Mouse (Mus musculus): ENCODE data around the gene Podxl2.

Gene Podxl2

DNA sequence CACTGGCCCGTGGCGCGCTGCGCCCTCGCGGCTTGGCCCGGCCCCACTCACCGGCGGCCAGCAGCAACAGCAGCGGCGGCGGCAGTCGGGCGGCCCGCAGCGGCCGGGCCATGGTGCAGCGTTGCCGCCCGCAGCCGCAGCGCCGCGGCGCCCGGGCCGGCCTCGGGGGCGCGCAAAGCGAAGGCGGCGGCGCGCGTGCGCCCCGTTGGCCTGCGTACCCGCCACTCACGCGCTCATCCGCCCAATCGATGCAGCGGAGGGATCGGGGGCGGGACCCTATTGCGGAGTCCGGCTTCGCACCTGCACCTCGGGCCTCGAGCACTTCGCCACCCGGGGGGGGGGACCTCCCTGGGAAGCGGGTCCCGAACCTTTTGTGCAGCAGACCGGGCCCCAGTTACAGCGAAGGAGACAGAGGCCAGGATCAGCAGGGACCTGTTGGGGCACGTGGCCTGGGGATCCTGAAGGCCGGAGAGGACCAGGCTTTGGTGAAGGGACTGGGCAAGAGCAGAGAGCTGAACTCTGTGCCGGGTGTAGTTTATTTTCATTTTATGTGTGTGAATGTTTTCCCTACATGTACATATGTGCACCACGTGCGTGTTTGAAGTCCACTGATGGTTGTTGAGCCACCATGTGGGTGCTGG, at the start of gene Podxl2:
TSS of gene Podxl2 (minus strand) at position 177 of the 641 bp plus-strand sequence.
- peak; percentile 70 for DNase-seq (ENCODE audit: low read depth, low spot score)

DNA sequence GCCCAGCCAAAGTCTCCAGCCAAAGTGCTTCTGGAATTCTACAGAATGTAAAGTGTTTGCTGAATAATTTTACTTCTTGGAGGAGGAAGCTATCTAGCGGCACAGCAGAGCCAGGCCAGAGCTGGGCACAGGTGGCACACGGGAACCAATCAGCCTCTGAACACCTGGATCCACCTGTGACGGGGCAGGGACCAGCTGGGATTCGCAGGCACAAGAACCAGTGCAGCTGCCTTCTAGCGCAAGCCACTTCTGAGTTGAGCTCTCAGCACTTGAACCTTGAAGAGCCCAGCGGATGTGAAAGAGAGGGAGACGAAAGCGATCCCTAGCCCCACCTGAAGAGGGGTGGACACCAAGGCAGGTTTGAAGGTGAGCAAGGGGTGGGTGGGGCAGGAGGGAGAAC, 44.0 kb upstream of the Podxl2 start:
- DNase-seq (ENCODE audit: low read depth, low spot score) = no peak

DNA sequence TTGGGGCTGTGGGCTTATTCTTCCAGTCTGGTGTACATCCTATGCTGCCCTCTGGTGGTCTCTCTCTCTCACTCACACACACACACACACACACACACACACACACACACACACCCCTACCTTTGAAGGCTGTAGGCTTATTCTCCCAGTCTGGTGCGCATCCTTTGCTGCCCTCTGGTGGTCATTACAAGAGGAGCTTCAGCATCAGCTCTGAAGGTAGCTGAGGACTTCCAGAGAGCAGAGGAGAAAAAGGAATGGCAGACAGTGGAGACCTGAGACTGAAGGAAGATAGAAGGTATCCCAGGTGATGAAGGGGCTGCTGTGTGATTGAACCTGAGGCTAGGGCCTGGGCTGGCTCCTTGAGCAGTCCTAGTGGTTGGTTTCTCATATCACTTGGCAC, 41.3 kb upstream of the Podxl2 start:
- DNase-seq (ENCODE audit: low read depth, low spot score) = no peak

DNA sequence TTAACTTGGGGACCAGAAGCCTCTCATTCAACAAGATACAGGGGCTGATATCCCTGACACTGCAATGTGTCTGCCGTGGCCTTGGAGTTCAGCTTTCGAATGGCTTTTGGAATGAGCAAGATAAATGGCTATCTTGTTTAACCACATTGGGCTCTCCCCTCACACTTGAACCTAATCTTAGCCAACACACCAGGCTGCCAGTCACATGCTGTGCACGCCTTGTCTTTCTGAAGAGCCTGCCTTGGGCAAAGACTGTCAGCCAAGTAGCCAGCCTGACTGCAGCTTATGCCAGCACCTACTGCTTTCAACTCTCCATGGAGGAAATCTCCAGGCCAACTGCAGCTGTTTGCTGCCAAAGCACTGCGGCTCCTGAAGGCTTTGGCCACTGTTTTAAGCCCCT, 40.7 kb upstream of the Podxl2 start:
- DNase-seq (ENCODE audit: low read depth, low spot score) = no peak

DNA sequence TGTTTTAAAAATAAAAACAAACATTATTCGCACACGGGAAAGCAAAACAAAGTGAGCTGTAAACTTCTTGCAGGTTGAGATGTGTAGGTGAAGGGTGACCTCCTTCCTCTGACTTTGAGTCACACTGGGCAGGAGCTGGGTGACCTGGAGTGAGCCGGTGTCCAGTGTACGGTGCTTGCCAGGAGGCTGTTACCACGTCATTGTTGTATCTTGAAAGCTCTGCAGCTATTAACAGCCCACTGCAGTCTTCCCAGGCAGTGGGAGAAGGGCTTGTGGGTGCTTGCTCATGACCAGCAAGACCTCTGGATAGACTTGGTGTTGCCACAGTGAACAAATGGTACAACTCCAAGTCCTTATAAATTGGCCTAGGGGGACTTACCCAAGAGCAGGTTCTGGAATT, 40.0 kb upstream of the Podxl2 start:
- DNase-seq (ENCODE audit: low read depth, low spot score) = no peak

DNA sequence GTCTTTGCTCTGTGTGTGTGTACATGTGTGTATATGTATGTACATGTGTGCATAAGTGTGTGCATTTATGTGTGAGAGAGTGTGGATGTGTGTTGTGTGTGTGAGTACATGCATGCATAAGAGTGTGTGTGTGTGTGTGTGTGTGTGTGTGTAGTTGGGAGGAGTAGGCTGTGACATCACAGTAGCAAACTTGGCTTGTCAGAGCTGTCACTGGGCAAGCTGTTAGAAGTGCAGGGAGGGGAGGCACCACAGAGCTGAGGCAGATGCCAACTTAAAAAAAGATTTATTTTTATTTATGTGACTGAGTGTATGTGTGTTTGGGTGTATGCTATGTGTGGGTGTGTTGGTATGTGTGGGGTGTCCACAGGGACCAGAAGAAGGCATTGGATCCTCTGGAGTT, 38.6 kb upstream of the Podxl2 start:
- DNase-seq (ENCODE audit: low read depth, low spot score) = no peak

DNA sequence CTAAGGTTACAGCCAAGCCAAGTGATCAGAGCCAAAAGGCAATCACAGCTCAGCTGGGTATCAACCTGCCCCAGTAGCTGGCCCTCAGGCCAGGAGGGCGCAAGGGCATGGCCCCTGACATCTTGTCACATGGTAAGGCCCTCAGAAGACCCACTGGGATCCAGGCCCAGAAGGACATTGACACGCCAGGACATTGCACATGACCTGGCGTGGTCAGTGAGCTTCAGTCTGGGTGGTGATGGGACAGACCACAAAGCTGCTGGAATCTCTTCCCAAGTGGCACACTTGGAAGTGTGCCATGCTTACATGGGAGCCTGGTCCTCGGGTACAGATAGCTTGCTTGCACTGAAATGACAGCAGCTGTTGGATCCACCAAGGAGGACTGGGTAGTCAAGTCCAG, 38.2 kb upstream of the Podxl2 start:
- DNase-seq (ENCODE audit: low read depth, low spot score) = no peak

DNA sequence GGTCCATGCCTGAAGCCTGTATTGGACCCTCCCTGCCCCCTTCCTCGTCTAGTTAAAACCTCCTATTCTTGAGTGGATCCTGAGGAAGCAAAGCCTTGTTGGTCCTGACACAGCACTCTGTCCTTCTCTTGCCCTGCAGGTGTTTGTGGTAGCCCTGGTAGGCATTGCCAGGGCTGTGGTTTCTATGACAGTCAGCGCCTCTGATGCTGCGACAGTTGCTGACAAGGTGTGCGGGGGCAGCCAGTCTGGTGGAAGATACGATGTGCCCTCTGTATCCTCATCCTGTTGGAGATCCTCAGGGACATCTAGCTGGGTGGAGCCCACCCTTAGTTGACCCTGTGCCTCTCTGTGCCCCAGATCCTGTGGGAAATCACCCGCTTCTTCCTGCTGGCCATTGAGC, 34.3 kb upstream of the Podxl2 start:
- DNase-seq (ENCODE audit: low read depth, low spot score) = no peak

DNA sequence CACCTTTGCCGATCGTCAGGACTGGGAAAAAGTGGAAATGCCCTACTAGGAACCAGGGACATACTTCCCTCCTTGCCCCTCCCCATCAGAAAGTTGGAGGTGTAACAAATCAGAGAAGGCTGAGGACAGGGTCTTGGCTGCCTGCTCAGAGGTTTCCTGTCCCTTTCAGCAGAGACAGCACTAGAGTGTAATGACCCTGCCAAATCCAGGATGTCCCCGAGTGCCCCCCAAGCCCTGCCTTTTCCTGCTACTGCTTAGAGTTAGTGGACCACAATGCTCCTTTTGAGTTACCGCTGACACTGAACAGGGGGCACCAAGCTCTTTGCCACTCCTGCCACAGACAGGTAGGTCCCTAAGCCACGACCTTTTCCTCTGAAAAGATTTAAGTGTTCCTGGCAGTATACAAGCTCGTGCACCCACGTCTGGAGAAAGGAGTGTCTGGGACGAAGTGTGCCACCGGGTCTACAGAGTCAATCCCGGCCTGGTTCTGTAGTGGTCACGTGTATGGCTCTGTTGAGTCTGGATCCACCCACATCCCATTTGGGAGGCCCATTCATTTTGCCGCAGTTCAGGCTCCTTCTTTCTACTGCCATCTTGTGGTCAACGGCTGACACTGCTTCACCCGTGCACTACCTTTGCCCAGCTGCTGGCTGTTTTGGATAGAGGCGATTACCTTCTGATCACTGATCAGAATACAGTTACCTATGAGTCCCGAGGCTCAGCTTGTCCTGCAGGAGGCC, 31.7 kb upstream of the Podxl2 start:
- no peak for DNase-seq (ENCODE audit: low read depth, low spot score)

DNA sequence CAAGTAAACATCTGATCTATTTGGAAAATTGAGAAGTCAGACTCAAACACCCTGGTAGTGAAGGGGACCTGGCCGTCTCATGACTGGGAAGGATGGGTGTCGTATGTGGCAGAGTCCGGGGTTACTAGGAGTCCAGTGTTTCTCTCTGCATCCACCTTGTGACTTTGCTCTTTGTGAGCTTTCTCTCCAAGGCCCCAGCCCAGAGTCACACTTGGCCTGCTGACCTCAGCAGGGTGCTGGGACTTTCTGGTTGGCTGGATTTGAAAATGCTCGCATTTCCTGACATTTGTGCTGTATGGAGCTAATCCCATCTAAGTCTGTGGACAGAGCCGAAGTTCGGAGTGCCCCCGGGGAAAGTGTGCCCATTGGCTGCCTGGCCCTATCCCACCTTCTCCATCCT, 30.2 kb upstream of the Podxl2 start:
- no peak for DNase-seq (ENCODE audit: low read depth, low spot score)

DNA sequence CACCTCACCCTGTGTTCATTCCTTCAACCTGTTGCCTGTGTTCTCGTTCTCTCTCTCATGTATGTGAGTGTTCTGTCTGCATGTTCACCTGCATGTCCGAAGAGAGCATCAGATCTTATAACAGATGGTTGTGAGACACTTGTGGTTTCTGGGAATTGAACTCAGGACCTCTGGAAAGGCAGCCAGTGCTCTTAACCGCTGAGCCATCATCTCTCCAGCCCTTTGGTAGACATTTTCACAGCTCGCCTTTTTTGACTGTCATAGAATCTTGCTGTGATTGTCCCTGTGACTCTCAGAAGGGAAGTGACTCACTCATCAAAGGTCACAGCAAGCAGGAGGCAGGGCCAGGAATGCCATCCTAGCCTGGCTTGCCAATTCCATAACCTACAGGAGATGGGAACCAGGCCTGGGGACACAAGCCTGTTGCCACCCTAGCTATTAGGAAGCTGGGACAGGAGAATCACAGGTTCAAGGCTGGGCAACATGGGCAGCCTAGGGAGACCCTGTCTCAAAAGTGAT, 29.7 kb upstream of the Podxl2 start:
- DNase-seq (ENCODE audit: low read depth, low spot score) = no peak

DNA sequence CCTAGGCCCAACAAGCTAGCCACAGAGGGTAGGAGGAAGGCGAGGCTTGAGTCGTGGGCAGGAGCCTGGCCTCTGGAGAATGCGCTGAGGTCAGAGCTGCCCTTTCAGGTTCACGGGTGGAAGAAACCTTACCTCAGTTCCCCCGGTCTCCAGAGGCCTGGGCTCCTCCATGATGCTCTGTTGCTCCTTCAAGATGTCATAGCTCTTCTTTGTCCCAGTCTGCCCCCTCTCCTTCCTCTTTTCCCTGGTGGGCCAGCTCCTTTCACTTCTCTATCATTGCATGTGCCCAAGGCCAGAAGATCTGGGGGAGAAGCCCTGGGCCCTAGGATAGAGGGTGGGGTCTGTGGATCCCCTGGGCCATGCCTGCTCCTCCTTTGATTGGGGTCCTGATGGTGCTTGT, 28.9 kb upstream of the Podxl2 start:
- no peak for DNase-seq (ENCODE audit: low read depth, low spot score)

DNA sequence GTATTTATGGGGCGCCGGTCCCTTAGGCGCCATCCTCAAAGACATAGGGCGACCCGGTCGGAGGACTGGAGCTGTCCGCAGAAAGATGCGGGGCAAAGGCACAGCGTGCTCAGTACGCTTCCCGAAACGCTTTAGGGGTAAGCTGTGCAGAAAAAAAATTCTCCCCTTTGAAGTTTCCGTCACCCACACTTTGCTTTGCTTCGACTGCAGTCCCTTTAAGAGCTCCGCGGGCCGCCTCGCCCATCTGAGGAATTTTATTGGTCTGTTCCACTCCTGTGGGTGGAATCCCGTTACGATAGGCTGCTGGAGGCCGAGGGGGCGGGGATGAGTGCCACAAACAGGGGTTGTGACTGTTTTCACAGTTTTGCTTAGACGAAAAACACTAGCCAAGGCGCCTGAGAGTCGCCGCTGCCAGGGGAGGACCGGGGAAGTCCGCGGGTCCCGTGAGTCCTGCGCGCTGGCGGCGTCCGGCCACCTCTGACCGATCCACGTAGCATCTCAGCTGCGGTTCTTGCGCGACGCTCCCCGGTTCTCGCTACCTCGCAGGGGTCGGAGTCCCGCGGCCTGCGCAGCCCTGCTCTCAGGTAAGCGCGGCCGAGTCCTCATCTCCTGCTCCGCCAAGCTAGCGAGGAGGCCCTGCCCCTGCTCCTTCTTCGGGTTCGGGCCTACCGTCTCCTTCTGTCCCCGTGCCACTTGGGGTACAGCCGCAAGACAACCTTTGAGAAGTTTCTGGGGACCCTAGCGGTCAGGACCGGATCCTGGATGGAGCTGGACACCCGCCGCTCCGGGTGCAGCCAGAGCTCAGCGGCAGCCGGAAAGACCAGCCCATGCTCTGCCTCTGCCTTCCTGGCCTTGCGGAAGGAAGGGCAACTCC, 27.3 kb upstream of the Podxl2 start, which contains the start of gene Tpra1:
TSS of gene Tpra1 (plus strand) at position 305 of the 874 bp plus-strand sequence.
- DNase-seq (ENCODE audit: low read depth, low spot score) = peak; percentile 92

DNA sequence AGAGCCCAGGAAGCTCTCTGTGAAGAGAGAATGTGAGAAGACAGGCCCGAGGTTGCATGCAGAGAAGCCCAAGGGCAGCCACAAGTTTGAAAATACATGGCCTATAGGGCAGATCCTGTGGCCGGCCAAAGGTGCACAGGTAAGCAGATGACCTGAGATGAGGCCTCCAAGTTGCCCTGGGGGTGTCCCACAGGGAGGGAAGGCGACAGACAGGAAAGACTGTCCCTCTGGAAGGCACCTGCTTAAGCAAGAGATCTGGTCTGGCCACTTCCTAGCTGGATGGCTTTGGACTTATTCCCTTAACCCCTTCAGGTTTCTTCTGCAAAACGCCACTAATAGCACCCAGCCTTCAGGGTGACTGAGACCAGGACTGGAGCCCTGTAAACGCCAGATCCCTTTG, 26.6 kb upstream of the Podxl2 start:
- DNase-seq (ENCODE audit: low read depth, low spot score) = no peak

DNA sequence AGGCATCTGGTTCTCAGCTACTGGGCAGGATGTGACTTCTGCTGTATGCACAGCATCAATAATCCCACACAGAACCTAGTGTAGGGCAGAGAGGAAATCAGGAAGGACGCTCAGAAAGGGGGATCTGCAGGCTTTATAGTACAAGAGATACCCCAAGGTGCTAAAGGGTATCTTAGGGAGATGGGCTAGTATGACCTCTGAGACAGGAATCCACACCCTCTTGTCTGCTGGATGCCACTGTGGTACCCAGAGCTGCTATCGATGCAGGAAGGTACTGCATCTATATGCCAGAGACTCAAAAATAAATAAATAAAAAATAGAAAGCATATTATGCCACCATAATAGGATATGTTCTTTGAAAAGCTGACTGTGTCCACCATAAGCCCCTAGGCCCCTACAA, 24.8 kb upstream of the Podxl2 start:
- DNase-seq (ENCODE audit: low read depth, low spot score) = no peak

DNA sequence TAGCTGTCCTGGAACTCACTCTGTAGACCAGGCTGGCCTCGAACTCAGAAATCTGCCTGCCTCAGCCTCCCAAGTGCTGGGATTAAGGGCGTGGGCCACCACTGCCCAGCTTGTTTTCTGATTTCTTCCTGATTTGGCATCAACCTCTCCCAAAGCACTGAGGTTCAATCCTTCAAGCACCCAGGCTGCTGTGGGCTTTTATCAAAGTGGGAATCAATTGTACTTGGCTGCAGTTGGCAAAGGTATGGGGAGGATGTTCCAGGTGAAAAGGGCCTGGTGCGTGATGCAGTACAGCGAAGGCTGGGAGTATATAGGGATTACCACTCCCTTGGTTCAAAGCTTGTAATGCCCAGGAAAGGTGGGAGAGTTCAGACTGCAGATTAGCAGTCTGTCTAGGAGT, 24.2 kb upstream of the Podxl2 start:
- no peak for DNase-seq (ENCODE audit: low read depth, low spot score)

DNA sequence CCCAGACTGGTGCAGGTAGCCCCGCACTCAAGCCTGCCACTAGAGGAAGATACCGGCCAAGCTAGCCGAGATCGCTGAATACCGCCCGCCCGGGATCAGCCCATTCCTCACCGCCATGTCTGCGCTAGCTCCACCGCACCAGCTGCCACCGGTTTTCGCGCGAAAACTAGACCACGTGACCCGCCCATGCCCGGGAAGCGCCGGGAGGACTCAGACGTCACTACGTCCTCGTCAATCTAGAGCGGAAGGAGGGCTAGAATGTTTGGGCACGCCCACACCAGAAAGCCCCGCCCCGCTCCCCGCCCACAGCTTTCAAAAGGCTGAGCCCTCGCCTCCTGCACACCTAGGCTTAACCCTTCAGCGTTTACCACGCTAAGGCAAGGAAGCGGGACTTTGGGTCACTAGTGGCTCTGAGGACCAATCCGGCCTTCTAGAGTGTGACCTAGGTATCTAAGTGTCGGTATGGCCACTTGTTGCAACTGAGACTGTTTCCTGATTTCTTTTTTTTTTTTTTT, 23.7 kb upstream of the Podxl2 start, which contains the start of gene Mcm2:
TSS of gene Mcm2 (minus strand) at position 247 of the 515 bp plus-strand sequence.
- peak; percentile 84 for DNase-seq (ENCODE audit: low read depth, low spot score)

DNA sequence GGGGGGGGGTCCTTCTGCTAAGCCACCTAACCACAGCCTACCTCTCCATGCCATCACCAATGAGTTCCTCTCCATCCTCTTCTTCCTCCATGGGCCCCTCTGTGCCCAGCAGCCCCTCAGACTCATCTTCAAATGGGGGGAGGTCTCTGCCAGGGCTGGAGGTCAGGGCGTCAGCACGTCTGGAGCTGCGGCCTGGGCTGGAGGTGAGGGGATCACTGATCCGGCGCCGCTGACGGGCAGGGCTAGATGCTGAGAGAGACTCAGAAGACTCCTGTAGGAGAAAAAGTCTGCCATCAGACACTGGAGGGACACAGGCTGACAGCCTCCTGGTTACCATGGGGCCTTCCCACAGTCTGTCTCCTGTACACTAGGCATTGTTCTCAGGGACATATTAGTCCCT, 22.4 kb upstream of the Podxl2 start:
- DNase-seq (ENCODE audit: low read depth, low spot score) = no peak

DNA sequence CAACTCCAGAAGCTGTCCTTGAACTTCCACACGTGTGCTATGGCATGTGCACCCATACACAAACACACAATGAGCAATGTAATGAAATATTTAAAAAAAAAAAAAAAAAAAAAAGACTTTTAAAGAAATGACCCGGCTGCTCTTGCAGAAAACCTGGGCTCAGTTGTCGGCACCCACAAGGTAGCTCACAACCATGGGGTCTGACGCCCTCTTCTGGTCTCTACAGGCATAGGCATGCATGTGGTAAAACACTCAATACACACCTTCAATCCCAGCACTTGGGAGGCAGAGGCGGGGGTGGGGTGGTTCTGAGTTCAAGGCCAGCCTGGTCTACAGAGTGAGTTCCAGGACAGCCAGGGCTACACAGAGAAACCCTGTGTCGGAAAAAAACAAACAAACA, 21.1 kb upstream of the Podxl2 start:
- DNase-seq (ENCODE audit: low read depth, low spot score) = no peak

DNA sequence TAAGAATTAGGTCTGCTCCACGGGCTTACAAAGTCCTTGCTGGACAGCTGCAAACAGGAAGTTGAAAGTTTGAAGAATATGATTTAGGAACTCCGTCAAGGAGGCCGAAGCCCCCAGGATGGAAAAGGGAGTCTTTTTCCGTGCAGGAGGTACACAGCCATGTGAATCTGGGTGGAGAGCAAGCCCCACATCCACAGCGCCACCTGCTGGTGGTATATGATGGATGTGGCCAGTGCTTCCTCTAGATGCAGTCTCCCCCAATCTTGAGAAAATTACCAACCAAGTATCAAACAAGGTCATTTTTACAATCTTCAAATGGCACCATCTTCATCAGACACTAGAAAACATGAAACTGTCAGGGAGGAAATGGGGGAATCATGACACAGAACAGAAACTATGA, 18.7 kb upstream of the Podxl2 start:
- no peak for DNase-seq (ENCODE audit: low read depth, low spot score)

DNA sequence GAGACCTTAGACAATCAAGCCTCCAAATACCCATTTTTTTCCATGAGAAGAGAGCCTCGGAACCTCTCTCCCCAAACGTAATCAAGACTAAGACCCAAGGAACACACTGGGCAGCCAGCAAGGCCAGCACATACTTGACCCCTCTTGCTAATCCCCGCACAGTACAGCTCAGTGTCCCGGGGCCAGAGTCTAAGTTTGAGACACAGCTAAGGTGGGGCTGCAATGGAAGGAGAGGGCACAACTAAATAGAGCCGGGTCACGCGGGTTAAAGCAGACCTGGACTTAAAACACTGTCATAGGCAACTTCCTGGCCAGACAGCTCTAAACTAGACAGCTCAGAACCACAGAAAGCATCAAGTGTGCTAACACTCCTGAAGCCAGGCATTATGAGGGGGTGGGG, 16.0 kb upstream of the Podxl2 start:
- DNase-seq (ENCODE audit: low read depth, low spot score) = no peak

Data from brain, embryonic 18.5 days (tissue).